Mouse (Mus musculus): ENCODE data around the gene Uckl1.

The Uckl1 gene

GRCm38 (mm10) chr2:181584411-181584942 is at the start of gene Uckl1:
Gene Uckl1 (minus strand): TSS chr2:181584892.
- no peak for DNase-seq (ENCODE audit: low read depth)

- DNase-seq (ENCODE audit: low read depth): no peak
Observed at GRCm38 (mm10) chr2:181632624-181633023, 47.9 kb upstream of the Uckl1 start.

- no peak for DNase-seq (ENCODE audit: low read depth)
Observed at GRCm38 (mm10) chr2:181628471-181628870, 43.8 kb upstream of the Uckl1 start.

- DNase-seq (ENCODE audit: low read depth): peak; percentile 30
Observed at GRCm38 (mm10) chr2:181623401-181623800, 38.7 kb upstream of the Uckl1 start.

- DNase-seq (ENCODE audit: low read depth): no peak
Observed at GRCm38 (mm10) chr2:181618761-181619495, 34.2 kb upstream of the Uckl1 start.

GRCm38 (mm10) chr2:181602367-181602766 is 17.7 kb upstream of the Uckl1 start:
- no peak for DNase-seq (ENCODE audit: low read depth)

- peak; percentile 59 for DNase-seq (ENCODE audit: low read depth)
Observed at GRCm38 (mm10) chr2:181601751-181602145, 17.1 kb upstream of the Uckl1 start.

GRCm38 (mm10) chr2:181600828-181601750 is 16.4 kb upstream of the Uckl1 start:
- DNase-seq (ENCODE audit: low read depth): peak; percentile 98

GRCm38 (mm10) chr2:181600226-181600758 is 15.6 kb upstream of the Uckl1 start:
- peak; percentile 39 for DNase-seq (ENCODE audit: low read depth)

- peak; percentile 77 for DNase-seq (ENCODE audit: low read depth)
Observed at GRCm38 (mm10) chr2:181598454-181599351, 14.0 kb upstream of the Uckl1 start, which contains the start of gene Samd10. Gene Samd10 (minus strand): TSS chr2:181599212.

GRCm38 (mm10) chr2:181597378-181598061 is 12.8 kb upstream of the Uckl1 start:
- DNase-seq (ENCODE audit: low read depth): no peak

- DNase-seq (ENCODE audit: low read depth): no peak
Observed at GRCm38 (mm10) chr2:181596221-181596960, 11.7 kb upstream of the Uckl1 start.

GRCm38 (mm10) chr2:181594946-181595696 is 10.4 kb upstream of the Uckl1 start:
- DNase-seq (ENCODE audit: low read depth): peak; percentile 75

- DNase-seq (ENCODE audit: low read depth): no peak
Observed at GRCm38 (mm10) chr2:181593937-181594336, 9.2 kb upstream of the Uckl1 start.

- no peak for DNase-seq (ENCODE audit: low read depth)
Observed at GRCm38 (mm10) chr2:181593042-181593421, 8.3 kb upstream of the Uckl1 start.

- DNase-seq (ENCODE audit: low read depth): peak; percentile 72
Observed at GRCm38 (mm10) chr2:181592231-181593041, 7.7 kb upstream of the Uckl1 start, which contains the start of gene Zfp512b. Gene Zfp512b (minus strand): TSS chr2:181592803.

- peak; percentile 67 for DNase-seq (ENCODE audit: low read depth)
Observed at GRCm38 (mm10) chr2:181591528-181592085, 6.9 kb upstream of the Uckl1 start, which contains the start of gene Prpf6. Gene Prpf6 (plus strand): TSS chr2:181591868.

GRCm38 (mm10) chr2:181590471-181590870 is 5.8 kb upstream of the Uckl1 start:
- DNase-seq (ENCODE audit: low read depth): no peak

Measured in naive thymus-derived CD4-positive, alpha-beta T cell, adult 2 months (primary cell).